Mouse (Mus musculus) forebrain, embryonic 14.5 days (tissue): ENCODE measurements at regions not wholly inside any gene's neighbourhood (a gene's known extent, or its start where the extent isn't known, plus 50 kb on each side); places are given as distances from the start of the nearest gene placed in this dataset.

Experiments
- ATAC-seq: fragments of 200-750 bp; cut with Nextera tagmentation; 2 replicates; pipeline ENCODE4 v1.8.0; 2017; ENCODE audit warnings: mild to moderate bottlenecking, moderate library complexity
- DNase-seq: peaks from one replicate; pipeline ENCODE4 v3.0.0-alpha.2; 2015; ENCODE audit warnings: low spot score
- H3K27ac ChIP-seq: fragments of 300-500 bp; sonication (generic); 2 replicates; pipeline ENCODE4 v1.5.1; 2014; ENCODE audit warnings: low read depth, mild to moderate bottlenecking, control low read depth, low read length, moderate library complexity
- H3K27me3 ChIP-seq: fragments of 300-500 bp; sonication (generic); replicated peaks from 2 replicates; pipeline ENCODE4 v1.6.1; 2014; ENCODE audit warnings: low read length, control low read depth, mixed read lengths; ENCODE audit not compliant: control insufficient read depth, insufficient read depth
- H3K36me3 ChIP-seq: fragments of 300-500 bp; sonication (generic); 2 replicates; pipeline ENCODE4 v1.6.1; 2014; ENCODE audit warnings: low read length, control low read depth; ENCODE audit not compliant: control insufficient read depth, insufficient read depth
- H3K4me1 ChIP-seq: fragments of 300-500 bp; sonication (generic); 2 replicates; pipeline ENCODE4 v1.6.1; 2014; ENCODE audit warnings: antibody characterized with exemption, low read length, control low read depth; ENCODE audit not compliant: control insufficient read depth, insufficient read depth
- H3K4me2 ChIP-seq: fragments of 300-500 bp; sonication (generic); 2 replicates; pipeline ENCODE4 v1.6.1; 2014; ENCODE audit warnings: mild to moderate bottlenecking, control low read depth, low read length
- H3K4me3 ChIP-seq: fragments of 300-500 bp; sonication (generic); 2 replicates; pipeline ENCODE4 v1.5.1; 2014; ENCODE audit warnings: low read depth, low read length, control low read depth
- H3K9ac ChIP-seq: fragments of 300-500 bp; sonication (generic); 2 replicates; pipeline ENCODE4 v1.6.1; 2014; ENCODE audit warnings: mild to moderate bottlenecking, low read length, control low read depth, moderate library complexity
- H3K9me3 ChIP-seq: fragments of 300-500 bp; sonication (generic); replicated peaks from 2 replicates; pipeline ENCODE4 v1.6.1; 2016; ENCODE audit warnings: low read length, control low read depth, mixed read lengths; ENCODE audit not compliant: control insufficient read depth
- WGBS: fragments of 180-500 bp; shearing (Covaris S2); extraction: QIAGEN DNeasy Blood & Tissue Kit; methylation state at CpG from one replicate; pipeline ENCODE4 v1.1.7; 2014; 5-methylcytosine and 5-hydroxymethylcytosine counted together

- 93% methylated on average over 2 of the region's 2 CpGs for WGBS
- no peaks in the 10 kb centered on the region for H3K27me3 ChIP-seq
- no peak overlapping the region for H3K27ac ChIP-seq
Measured at GRCm38 (mm10) chr1:137921592-137921991, 253.9 kb downstream of the Ptprc start.

GRCm38 (mm10) chr1:137919739-137920563 is 255.6 kb downstream of the Ptprc start:
- Histone ChIP-seq H3K9me3 (no peaks in the 10 kb centered on the region), H3K36me3 (peaks cover 14% of the 10 kb centered on the region), H3K4me1 (peaks cover 13% of the 10 kb centered on the region), H3K27me3 (no peaks in the 10 kb centered on the region), H3K4me3 (no peak overlapping the region), H3K27ac (no peak overlapping the region), H3K4me2 (no peak overlapping the region), H3K9ac (no peak overlapping the region)
- 43% methylated on average over 6 of the region's 6 CpGs for WGBS
- DNase-seq (no peak), ATAC-seq (no peak)

More at GRCm38 (mm10) chr1:137921592-137921991, 253.9 kb downstream of the Ptprc start:
- Histone ChIP-seq H3K4me2 (no peak overlapping the region), H3K36me3 (peaks cover 12% of the 10 kb centered on the region), H3K4me1 (peaks cover 13% of the 10 kb centered on the region), H3K9ac (no peak overlapping the region), H3K9me3 (no peaks in the 10 kb centered on the region), H3K4me3 (no peak overlapping the region)
- DNase-seq = no peak
- ATAC-seq = no peak

GRCm38 (mm10) chr1:137917449-137917848 is 258.1 kb downstream of the Ptprc start:
- no peak overlapping the region for H3K4me2 ChIP-seq
- H3K36me3 ChIP-seq = peaks cover 10% of the 10 kb centered on the region
- H3K9me3 ChIP-seq = no peaks in the 10 kb centered on the region
- no peak for DNase-seq
- no peaks in the 10 kb centered on the region for H3K27me3 ChIP-seq
- no peak overlapping the region for H3K9ac ChIP-seq
- no peak overlapping the region for H3K4me3 ChIP-seq
- ATAC-seq = no peak
- no peak overlapping the region for H3K27ac ChIP-seq
- peaks cover 12% of the 10 kb centered on the region for H3K4me1 ChIP-seq
- WGBS = 80% methylated on average over 1 of the region's 1 CpGs

- Histone ChIP-seq H3K27ac (no peak overlapping the region), H3K9me3 (no peaks in the 10 kb centered on the region), H3K27me3 (no peaks in the 10 kb centered on the region), H3K9ac (no peak overlapping the region), H3K36me3 (peaks cover 10% of the 10 kb centered on the region; the same call in 1 of the 2 replicates), H3K4me2 (no peak overlapping the region), H3K4me3 (no peak overlapping the region), H3K4me1 (peaks cover 36% of the 10 kb centered on the region)
- 22% methylated on average over 5 of the region's 5 CpGs for WGBS
- DNase-seq = no peak
- no peak for ATAC-seq
Measured at GRCm38 (mm10) chr1:137906883-137907282, 268.6 kb downstream of the Ptprc start.

GRCm38 (mm10) chr1:137906477-137906876 is 269.0 kb downstream of the Ptprc start:
- Histone ChIP-seq H3K4me3 (no peak overlapping the region), H3K4me1 (peaks cover 36% of the 10 kb centered on the region), H3K9me3 (no peaks in the 10 kb centered on the region), H3K27me3 (no peaks in the 10 kb centered on the region), H3K36me3 (0 out of 2 replicates have a peak, but pooled peaks cover 7% of the 10 kb centered on the region), H3K27ac (no peak overlapping the region), H3K9ac (no peak overlapping the region), H3K4me2 (0 out of 2 replicates have a peak overlapping the region, but pooled peaks have one; percentile 7)
- DNase-seq (no peak), ATAC-seq (no peak)
- WGBS = 8% methylated on average over 3 of the region's 3 CpGs

- Histone ChIP-seq H3K9ac (no peak overlapping the region), H3K4me1 (peaks cover 36% of the 10 kb centered on the region), H3K27ac (0 out of 2 replicates have a peak overlapping the region, but pooled peaks have one; percentile 11), H3K27me3 (no peaks in the 10 kb centered on the region), H3K36me3 (0 out of 2 replicates have a peak, but pooled peaks cover 4% of the 10 kb centered on the region), H3K9me3 (no peaks in the 10 kb centered on the region), H3K4me3 (no peak overlapping the region), H3K4me2 (peak overlapping the region; percentile 31)
- 61% methylated on average over 5 of the region's 5 CpGs for WGBS
- ATAC-seq = no peak
- no peak for DNase-seq
Measured at GRCm38 (mm10) chr1:137905566-137905965, 269.9 kb downstream of the Ptprc start.

GRCm38 (mm10) chr1:137903351-137903750 is 272.2 kb downstream of the Ptprc start:
- Histone ChIP-seq H3K4me2 (peak overlapping the region; percentile 66), H3K27me3 (no peaks in the 10 kb centered on the region), H3K4me3 (peak overlapping the region; percentile 65), H3K4me1 (peaks cover 33% of the 10 kb centered on the region), H3K36me3 (no peaks in the 10 kb centered on the region), H3K9me3 (no peaks in the 10 kb centered on the region), H3K27ac (peak overlapping the region; percentile 59; the same call in 1 of the 2 replicates), H3K9ac (peak overlapping the region; percentile 54)
- DNase-seq = peak; percentile 67
- ATAC-seq = no peak
- 4% methylated on average over 4 of the region's 4 CpGs for WGBS

- peaks cover 35% of the 10 kb centered on the region for H3K4me1 ChIP-seq
- ATAC-seq (no peak), DNase-seq (no peak)
- WGBS = 12% methylated on average over 6 of the region's 6 CpGs
- no peaks in the 10 kb centered on the region for H3K9me3 ChIP-seq
- H3K27ac ChIP-seq = peak overlapping the region; percentile 65
- H3K4me2 ChIP-seq = peak overlapping the region; percentile 66
- no peaks in the 10 kb centered on the region for H3K27me3 ChIP-seq
- peak overlapping the region; percentile 65 for H3K4me3 ChIP-seq
- peak overlapping the region; percentile 94 for H3K9ac ChIP-seq
- no peaks in the 10 kb centered on the region for H3K36me3 ChIP-seq
Measured at GRCm38 (mm10) chr1:137902859-137903258, 272.6 kb downstream of the Ptprc start.

- H3K4me2 ChIP-seq = peak overlapping the region; percentile 66
- H3K9me3 ChIP-seq = no peaks in the 10 kb centered on the region
- H3K4me1 ChIP-seq = peaks cover 38% of the 10 kb centered on the region
- peak overlapping the region; percentile 65; the same call in 1 of the 2 replicates for H3K27ac ChIP-seq
- ATAC-seq (no peak), DNase-seq (no peak)
- H3K9ac ChIP-seq = peak overlapping the region; percentile 94
- WGBS = 19% methylated on average over 4 of the region's 4 CpGs
- H3K4me3 ChIP-seq = peak overlapping the region; percentile 65
- no peaks in the 10 kb centered on the region for H3K36me3 ChIP-seq
- no peaks in the 10 kb centered on the region for H3K27me3 ChIP-seq
Measured at GRCm38 (mm10) chr1:137901996-137902395, 273.5 kb downstream of the Ptprc start.
